Mouse (Mus musculus) intestine, postnatal 0 days (tissue): ENCODE measurements around the gene Enoph1. TPM values are rescaled to one million over a fixed set of nuclear protein-coding genes. Genes with fewer than 3 reads are reported as not detected.

Source experiments
- ATAC-seq: fragments of 200-750 bp; cut with Nextera tagmentation; 2 replicates; pipeline ENCODE4 v1.8.0; 2017; ENCODE audit warnings: mild to moderate bottlenecking, moderate TSS enrichment, moderate library complexity
- H3K27ac ChIP-seq: fragments of 300-500 bp; sonication (generic); 2 replicates; pipeline ENCODE4 v1.5.1; 2014; ENCODE audit warnings: mild to moderate bottlenecking, low read depth, low read length, moderate library complexity
- H3K27me3 ChIP-seq: fragments of 300-500 bp; sonication (generic); replicated peaks from 2 replicates; pipeline ENCODE4 v1.6.1; 2014; ENCODE audit warnings: low read length, mixed read lengths; ENCODE audit not compliant: control insufficient read depth, insufficient read depth
- H3K36me3 ChIP-seq: fragments of 300-500 bp; sonication (generic); 2 replicates; pipeline ENCODE4 v1.6.1; 2014; ENCODE audit warnings: mild to moderate bottlenecking, moderate library complexity; ENCODE audit not compliant: control insufficient read depth, insufficient read depth
- H3K4me1 ChIP-seq: fragments of 300-500 bp; sonication (generic); replicated peaks from 2 replicates; pipeline ENCODE4 v1.6.1; 2014; ENCODE audit warnings: antibody characterized with exemption, low read length, mixed read lengths; ENCODE audit not compliant: control insufficient read depth, insufficient read depth
- H3K4me2 ChIP-seq: fragments of 300-500 bp; sonication (generic); replicated peaks from 2 replicates; pipeline ENCODE4 v1.6.1; 2014; ENCODE audit warnings: low read depth, mild to moderate bottlenecking, moderate library complexity
- H3K4me3 ChIP-seq: fragments of 300-500 bp; sonication (generic); 2 replicates; pipeline ENCODE4 v1.5.1; 2014; ENCODE audit warnings: low read depth, low read length
- H3K9ac ChIP-seq: fragments of 300-500 bp; sonication (generic); 2 replicates; pipeline ENCODE4 v1.6.1; 2014; ENCODE audit warnings: mild to moderate bottlenecking, low read depth, low read length
- H3K9me3 ChIP-seq: fragments of 300-500 bp; sonication (generic); 2 replicates; pipeline ENCODE4 v1.6.1; 2016; ENCODE audit warnings: mixed run types; ENCODE audit not compliant: control insufficient read depth
- CTCF ChIP-seq: sonication (generic); IDR thresholded peaks from 2 replicates; pipeline ENCODE4 v1.5.1; 2016; ENCODE audit warnings: low read depth, mild to moderate bottlenecking, control low read depth, antibody characterized with exemption, moderate library complexity
- WGBS: fragments of 180-500 bp; shearing (Covaris S2); extraction: QIAGEN DNeasy Blood & Tissue Kit; methylation state at CpG from one replicate; pipeline ENCODE4 v1.1.7; 2014; 5-methylcytosine and 5-hydroxymethylcytosine counted together
- polyA plus RNA-seq: library from polyadenylated mRNA; unstranded; fragments of >200 nt; fragmentation: Nextera tagmentation; extraction: Ambion mirVana; gene quantifications from 2 replicates; pipeline ENCODE4 v1.2.1, GENCODE M21; 2015

The Enoph1 gene
- polyA plus RNA-seq, 1 experiment from 2014 or later, result 26.6 TPM

GRCm38 (mm10) chr5:100058729-100059128 is 18.9 kb downstream of the Enoph1 start:
- Histone ChIP-seq H3K27ac (no peak overlapping the region), H3K4me2 (no peak overlapping the region), H3K4me1 (peaks cover 11% of the 10 kb centered on the region; the same call in 1 of the 2 replicates), H3K27me3 (no peaks in the 10 kb centered on the region), H3K9ac (no peak overlapping the region), H3K4me3 (no peak overlapping the region), H3K9me3 (no peaks in the 10 kb centered on the region), H3K36me3 (peaks cover 43% of the 10 kb centered on the region)
- no peak for TF ChIP-seq CTCF
- ATAC-seq, result no peak
- WGBS, result 70% methylated on average over 6 of the region's 6 CpGs

- Histone ChIP-seq H3K27me3 (no peaks in the 10 kb centered on the region), H3K36me3 (peaks cover 49% of the 10 kb centered on the region), H3K4me3 (no peak overlapping the region), H3K4me2 (no peak overlapping the region), H3K4me1 (peaks cover 11% of the 10 kb centered on the region; the same call in 1 of the 2 replicates), H3K9me3 (no peaks in the 10 kb centered on the region), H3K9ac (no peak overlapping the region), H3K27ac (no peak overlapping the region)
- 77% methylated on average over 6 of the region's 6 CpGs for WGBS
- no peak for TF ChIP-seq CTCF
- ATAC-seq, result no peak
Observed at GRCm38 (mm10) chr5:100059326-100059725, 19.5 kb downstream of the Enoph1 start.

- no peak overlapping the region for H3K4me3 ChIP-seq
- H3K36me3 ChIP-seq, result peaks cover 61% of the 10 kb centered on the region
- no peak overlapping the region for H3K27ac ChIP-seq
- 90% methylated on average over 14 of the region's 14 CpGs for WGBS
- no peaks in the 10 kb centered on the region for H3K9me3 ChIP-seq
- no peak for ATAC-seq
- no peak overlapping the region for H3K9ac ChIP-seq
- TF ChIP-seq CTCF, result no peak
- H3K4me1 ChIP-seq, result no peaks in the 10 kb centered on the region
- no peaks in the 10 kb centered on the region for H3K27me3 ChIP-seq
- H3K4me2 ChIP-seq, result no peak overlapping the region
Observed at GRCm38 (mm10) chr5:100060876-100061275, 21.1 kb downstream of the Enoph1 start.

GRCm38 (mm10) chr5:100067579-100067978 is 27.8 kb downstream of the Enoph1 start:
- no peak overlapping the region for H3K9ac ChIP-seq
- no peaks in the 10 kb centered on the region for H3K27me3 ChIP-seq
- 93% methylated on average over 16 of the region's 16 CpGs for WGBS

GRCm38 (mm10) chr5:100069526-100069925 is 29.7 kb downstream of the Enoph1 start:
- Histone ChIP-seq H3K4me2 (no peak overlapping the region), H3K4me1 (no peaks in the 10 kb centered on the region), H3K9ac (no peak overlapping the region), H3K9me3 (no peaks in the 10 kb centered on the region), H3K27me3 (no peaks in the 10 kb centered on the region), H3K27ac (no peak overlapping the region), H3K4me3 (no peak overlapping the region), H3K36me3 (peaks cover 59% of the 10 kb centered on the region)
- WGBS, result 95% methylated on average over 2 of the region's 2 CpGs
- ATAC-seq, result no peak
- TF ChIP-seq CTCF, result no peak

More at GRCm38 (mm10) chr5:100067579-100067978, 27.8 kb downstream of the Enoph1 start:
- Histone ChIP-seq H3K4me1 (no peaks in the 10 kb centered on the region), H3K36me3 (peaks cover 62% of the 10 kb centered on the region), H3K27ac (no peak overlapping the region), H3K9me3 (no peaks in the 10 kb centered on the region), H3K4me3 (no peak overlapping the region), H3K4me2 (no peak overlapping the region)
- no peak for ATAC-seq
- TF ChIP-seq CTCF, result no peak

- Histone ChIP-seq H3K36me3 (peaks cover 52% of the 10 kb centered on the region), H3K27me3 (no peaks in the 10 kb centered on the region), H3K4me1 (no peaks in the 10 kb centered on the region), H3K4me3 (no peak overlapping the region), H3K9ac (no peak overlapping the region), H3K27ac (no peak overlapping the region), H3K9me3 (no peaks in the 10 kb centered on the region), H3K4me2 (no peak overlapping the region)
- WGBS, result 28% methylated on average over 3 of the region's 3 CpGs
- peak; percentile 99 for TF ChIP-seq CTCF
- peak; percentile 52; the same call in 1 of the 2 replicates for ATAC-seq
Observed at GRCm38 (mm10) chr5:100070255-100070654, 30.5 kb downstream of the Enoph1 start.

GRCm38 (mm10) chr5:100071541-100071940 is 31.8 kb downstream of the Enoph1 start:
- ATAC-seq, result no peak
- WGBS, result 92% methylated on average over 5 of the region's 5 CpGs
- H3K36me3 ChIP-seq, result peaks cover 40% of the 10 kb centered on the region

More at GRCm38 (mm10) chr5:100071541-100071940, 31.8 kb downstream of the Enoph1 start:
- no peaks in the 10 kb centered on the region for H3K9me3 ChIP-seq
- H3K9ac ChIP-seq, result no peak overlapping the region
- H3K27me3 ChIP-seq, result no peaks in the 10 kb centered on the region
- no peak overlapping the region for H3K27ac ChIP-seq
- TF ChIP-seq CTCF, result no peak
- no peak overlapping the region for H3K4me3 ChIP-seq
- no peaks in the 10 kb centered on the region for H3K4me1 ChIP-seq
- no peak overlapping the region for H3K4me2 ChIP-seq
